Mouse (Mus musculus) frontal cortex, postnatal 25 days (tissue): Measurements from ENCODE around the gene Gadd45g.

Experiments
- DNase-seq, 2 experiments: peaks; one replicate each; pipeline ENCODE4 v3.0.0; 2022; ENCODE audit warnings: low spot score in 2 of 2

Gene Gadd45g

DNA sequence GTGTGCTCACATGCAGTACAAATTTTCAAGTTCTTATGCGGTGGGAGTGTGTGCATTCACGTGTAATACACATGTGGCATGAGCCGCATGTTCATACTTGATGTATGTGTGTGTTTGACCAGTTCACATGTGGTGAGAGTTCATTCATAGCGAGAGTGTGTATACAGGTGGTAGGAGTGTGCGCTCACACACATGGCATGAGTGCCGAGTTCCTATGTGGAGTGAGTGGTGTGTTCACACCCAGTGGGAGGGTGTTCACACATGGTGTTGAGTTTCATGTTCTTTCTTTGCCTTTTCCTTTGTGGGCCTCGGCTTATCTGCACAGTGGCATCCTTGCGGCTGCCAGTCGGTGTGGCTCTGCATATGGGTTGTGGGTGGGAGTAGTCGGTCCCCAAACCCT is 39.1 kb downstream of the Gadd45g start:
- no peak for DNase-seq

DNA sequence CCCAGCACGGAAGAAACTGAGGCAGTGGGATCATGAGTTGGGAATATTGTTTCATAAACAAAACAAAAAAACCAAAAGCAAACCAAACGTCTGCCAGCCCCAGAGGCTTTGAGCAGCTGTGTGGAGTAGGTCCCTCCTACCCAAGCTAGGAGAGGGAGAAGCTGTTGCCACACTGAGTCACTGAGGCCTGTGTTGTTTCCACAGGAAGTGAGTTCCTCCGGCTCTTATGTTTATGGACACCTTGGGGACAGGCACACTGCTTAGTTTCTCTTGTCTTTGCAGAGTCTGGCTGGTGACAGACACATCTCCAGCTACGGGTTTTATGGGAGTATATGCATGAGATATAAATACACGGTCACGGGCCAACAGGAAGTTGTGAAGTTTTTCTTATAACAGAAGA is 39.6 kb downstream of the Gadd45g start:
- no peak for DNase-seq

DNA sequence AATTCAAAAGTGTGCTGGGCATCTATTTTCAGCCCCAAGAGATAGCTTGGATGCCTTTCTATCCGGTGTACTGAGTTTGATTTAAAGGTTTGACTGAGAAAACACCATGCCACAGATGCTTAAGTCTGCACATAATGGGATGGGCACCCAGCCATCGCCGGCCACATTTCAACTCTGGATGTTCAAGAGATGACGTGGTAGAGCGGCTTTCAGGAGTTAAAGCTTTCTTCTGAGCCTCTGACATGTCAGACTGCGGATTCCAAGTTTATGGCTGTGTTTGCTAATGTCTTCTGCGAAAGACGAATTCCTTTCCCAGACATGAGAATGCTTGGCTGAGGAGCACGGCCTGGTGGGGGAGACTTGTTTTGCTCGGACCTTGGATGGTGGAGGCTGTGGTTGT is 40.2 kb downstream of the Gadd45g start:
- DNase-seq = no peak

DNA sequence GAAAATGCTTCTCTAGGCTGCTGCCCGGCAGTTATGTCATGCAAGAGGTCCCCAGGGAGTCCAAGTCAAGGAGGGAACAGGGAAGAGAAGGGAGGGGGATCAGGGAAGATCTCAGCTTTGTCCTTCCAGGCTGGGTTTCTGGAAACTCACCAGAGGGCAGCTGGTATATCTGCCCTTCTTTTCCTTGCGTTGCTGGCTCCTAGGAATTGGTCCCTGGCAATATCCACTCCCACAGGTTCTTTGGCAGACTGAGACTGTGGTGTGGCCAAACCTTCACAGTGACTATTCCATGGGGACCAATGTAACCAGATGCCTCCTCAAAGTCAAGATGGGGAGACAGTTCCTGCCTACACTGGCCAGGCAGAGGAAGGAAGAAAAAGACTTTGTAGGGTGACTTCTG is 41.9 kb downstream of the Gadd45g start:
- DNase-seq = no peak

DNA sequence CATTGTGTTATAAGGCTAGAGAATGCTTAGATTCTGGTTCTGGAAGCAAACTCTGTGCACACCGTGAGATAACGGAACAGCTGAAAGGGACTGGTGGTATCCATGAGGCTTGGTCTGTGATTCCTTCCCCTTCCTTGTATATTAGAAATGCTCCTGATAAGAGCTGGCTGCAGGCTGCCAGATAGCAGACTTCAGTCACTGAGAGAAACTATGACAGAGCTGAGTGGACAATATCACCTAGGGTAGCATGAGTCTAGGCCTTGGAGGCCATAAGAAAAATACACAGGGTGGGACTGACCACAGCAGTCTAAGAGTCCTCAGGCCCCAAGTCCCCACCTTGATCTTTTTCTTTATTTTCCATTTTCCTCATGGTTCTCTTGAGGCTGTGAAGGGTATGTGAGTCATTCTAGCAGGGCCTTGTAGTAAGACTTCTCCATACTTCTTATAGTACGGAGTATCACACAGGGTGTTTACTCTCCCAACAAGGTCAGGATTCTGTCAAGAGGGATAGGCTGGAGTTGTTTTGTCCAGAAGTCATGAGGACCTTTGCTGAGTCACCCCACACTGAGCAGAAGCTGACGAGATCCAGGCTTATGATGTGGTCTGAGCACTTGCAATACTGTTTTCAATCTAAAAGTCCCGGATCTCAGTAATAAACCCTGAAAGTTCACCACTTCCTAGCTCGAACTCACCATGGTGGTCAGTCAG is 45.5 kb downstream of the Gadd45g start:
- DNase-seq = no peak

DNA sequence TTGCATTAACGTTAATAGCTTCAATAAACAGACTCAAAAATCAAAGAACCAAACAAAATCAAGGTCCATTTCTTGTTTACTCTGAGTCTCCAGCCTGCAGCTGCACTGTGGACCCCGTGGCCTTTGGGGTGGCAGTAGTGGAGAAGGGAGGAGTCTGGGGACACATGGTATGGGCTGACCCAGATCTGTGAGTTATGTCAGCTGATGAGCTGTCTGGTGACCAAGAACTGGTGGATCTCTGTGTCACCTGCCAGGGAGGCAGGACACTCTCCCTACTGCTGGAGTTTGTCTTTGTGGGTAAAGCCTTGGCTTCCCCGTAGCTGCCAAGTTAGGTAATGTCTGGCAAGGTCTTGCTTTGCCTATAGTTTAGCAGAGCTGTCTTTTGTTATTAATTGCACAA is 51.1 kb downstream of the Gadd45g start:
- DNase-seq = no peak
